Mouse (Mus musculus) brain, adult 2 months (tissue): Measurements from ENCODE around the gene Tacc2.

Source experiments
- DNase-seq: peaks from one replicate; pipeline ENCODE4 v3.0.0; 2011; ENCODE audit warnings: low read depth, low spot score

The Tacc2 gene

GRCm38 (mm10) chr7:130773171-130773830, 196.1 kb downstream of the Tacc2 start:
- DNase-seq, result peak; percentile 42

GRCm38 (mm10) chr7:130773914-130774630, 196.8 kb downstream of the Tacc2 start, which contains the start of gene Btbd16:
Gene Btbd16 (plus strand): TSS chr7:130774069.
- no peak for DNase-seq

- no peak for DNase-seq
Measured at GRCm38 (mm10) chr7:130780866-130781419, 203.7 kb downstream of the Tacc2 start.

- no peak for DNase-seq
Measured at GRCm38 (mm10) chr7:130782501-130783050, 205.3 kb downstream of the Tacc2 start.

GRCm38 (mm10) chr7:130785923-130786575, 208.8 kb downstream of the Tacc2 start:
- DNase-seq, result no peak

GRCm38 (mm10) chr7:130786708-130787107, 209.5 kb downstream of the Tacc2 start:
- DNase-seq, result no peak

- no peak for DNase-seq
Measured at GRCm38 (mm10) chr7:130787537-130787936, 210.3 kb downstream of the Tacc2 start.

- no peak for DNase-seq
Measured at GRCm38 (mm10) chr7:130788950-130789349, 211.7 kb downstream of the Tacc2 start.

- DNase-seq, result no peak
Measured at GRCm38 (mm10) chr7:130789456-130789855, 212.2 kb downstream of the Tacc2 start.

- DNase-seq, result no peak
Measured at GRCm38 (mm10) chr7:130793671-130794070, 216.4 kb downstream of the Tacc2 start.

GRCm38 (mm10) chr7:130796786-130797185, 219.5 kb downstream of the Tacc2 start:
- peak; percentile 18 for DNase-seq

- DNase-seq, result no peak
Measured at GRCm38 (mm10) chr7:130797524-130797923, 220.3 kb downstream of the Tacc2 start.

- DNase-seq, result no peak
Measured at GRCm38 (mm10) chr7:130799418-130799817, 222.2 kb downstream of the Tacc2 start.

- no peak for DNase-seq
Measured at GRCm38 (mm10) chr7:130800681-130801080, 223.4 kb downstream of the Tacc2 start.

GRCm38 (mm10) chr7:130801811-130802210, 224.6 kb downstream of the Tacc2 start:
- DNase-seq, result no peak

GRCm38 (mm10) chr7:130803251-130803825, 226.1 kb downstream of the Tacc2 start:
- peak; percentile 56 for DNase-seq

- DNase-seq, result peak; percentile 45
Measured at GRCm38 (mm10) chr7:130804991-130805390, 227.8 kb downstream of the Tacc2 start.

GRCm38 (mm10) chr7:130807749-130808148, 230.5 kb downstream of the Tacc2 start:
- peak; percentile 93 for DNase-seq

GRCm38 (mm10) chr7:130808694-130809093, 231.5 kb downstream of the Tacc2 start:
- DNase-seq, result no peak

GRCm38 (mm10) chr7:130810238-130810637, 233.0 kb downstream of the Tacc2 start:
- DNase-seq, result peak; percentile 61

- DNase-seq, result no peak
Measured at GRCm38 (mm10) chr7:130812407-130812806, 235.2 kb downstream of the Tacc2 start.
